Mouse (Mus musculus) testis, adult 2 months (tissue): Measurements from ENCODE around the gene Trio.

Experiments used
- CTCF ChIP-seq: fragments of 200-500 bp; IDR thresholded peaks from 2 replicates; pipeline ENCODE4 v1.5.1; 2012; ENCODE audit warnings: low read depth, mild to moderate bottlenecking, inconsistent platforms, low read length, moderate library complexity; ENCODE audit not compliant: control insufficient read depth, insufficient read depth, insufficient replicate concordance
- POLR2A ChIP-seq: fragments of 200-500 bp; IDR thresholded peaks from 2 replicates; pipeline ENCODE4 v1.6.1; 2012; ENCODE audit warnings: low read depth, mild to moderate bottlenecking, inconsistent platforms, low read length, moderate library complexity; ENCODE audit not compliant: control insufficient read depth

DNA sequence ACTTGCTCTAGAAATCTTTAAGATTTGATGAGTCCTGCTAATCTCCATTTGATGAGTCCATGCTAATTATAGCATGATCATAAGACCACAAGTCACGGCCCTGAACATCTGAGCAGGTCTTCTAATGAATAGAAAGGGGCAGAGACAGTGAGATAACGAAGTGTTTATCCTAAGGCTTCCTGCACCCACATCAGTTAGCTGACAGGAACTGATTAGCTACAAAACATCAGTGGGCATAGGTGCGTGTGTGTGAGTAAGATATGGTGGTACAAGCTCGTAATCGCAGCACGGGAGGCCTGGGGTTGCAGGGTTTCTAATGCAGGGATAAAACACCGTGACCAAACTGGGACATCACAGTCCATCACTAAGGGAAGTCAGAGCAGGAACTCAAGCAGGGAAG, 37.7 kb downstream of the Trio start:
- no peak for TF ChIP-seq CTCF
- TF ChIP-seq POLR2A: no peak
